Mouse (Mus musculus) brown adipose tissue, adult 24 weeks (tissue): ENCODE measurements around the gene Gga2. TPM values are rescaled to one million over a fixed set of nuclear protein-coding genes. Genes with fewer than 3 reads are reported as not detected.
A peak's percentile ranks its signal among the peaks of the same experiment; 100 is the strongest.

Experiments used
- H3K27ac ChIP-seq: fragments of 200-500 bp; replicated peaks from 2 replicates; pipeline ENCODE4 v1.5.1; 2012; ENCODE audit warnings: low read depth, mild to moderate bottlenecking, low read length
- H3K4me1 ChIP-seq: fragments of 200-500 bp; 2 replicates; pipeline ENCODE4 v1.6.1; 2012; ENCODE audit warnings: low read length, mixed read lengths; ENCODE audit not compliant: control insufficient read depth, insufficient read depth, insufficient read length
- H3K4me3 ChIP-seq: fragments of 200-500 bp; 2 replicates; pipeline ENCODE4 v1.5.1; 2012; ENCODE audit warnings: low read depth, mild to moderate bottlenecking, low read length, moderate library complexity; ENCODE audit not compliant: insufficient read depth
- polyA plus RNA-seq: library from polyadenylated mRNA; stranded (reverse); fragments of >200 nt; gene quantifications from 2 replicates; pipeline ENCODE4 v1.2.4, GENCODE M21; 2012; ENCODE audit not compliant: missing spikeins, insufficient read depth, insufficient read length

Gene Gga2
- polyA plus RNA-seq, 1 experiment, result 29.1 TPM

- Histone ChIP-seq H3K4me1 (peaks cover 8% of the 10 kb centered on the region; the same call in 1 of the 2 replicates), H3K4me3 (no peak overlapping the region), H3K27ac (no peak overlapping the region)
Measured at GRCm38 (mm10) chr7:122022131-122022530, 1.1 kb upstream of the Gga2 start.

- Histone ChIP-seq H3K4me1 (peaks cover 8% of the 10 kb centered on the region; the same call in 1 of the 2 replicates), H3K4me3 (peak overlapping the region; percentile 88), H3K27ac (no peak overlapping the region)
Measured at GRCm38 (mm10) chr7:122020273-122020666, 752 bp downstream of the Gga2 start.

- Histone ChIP-seq H3K27ac (no peak overlapping the region), H3K4me3 (no peak overlapping the region)
Measured at GRCm38 (mm10) chr7:122018978-122019377, 2.0 kb downstream of the Gga2 start.

GRCm38 (mm10) chr7:122018247-122018646 is 2.8 kb downstream of the Gga2 start:
- H3K4me1 ChIP-seq, result peaks cover 11% of the 10 kb centered on the region
- no peak overlapping the region for H3K27ac ChIP-seq
- H3K4me3 ChIP-seq, result no peak overlapping the region

More at GRCm38 (mm10) chr7:122018978-122019377, 2.0 kb downstream of the Gga2 start:
- peaks cover 11% of the 10 kb centered on the region for H3K4me1 ChIP-seq

- peak overlapping the region; percentile 95 for H3K27ac ChIP-seq
- H3K4me1 ChIP-seq, result peaks cover 15% of the 10 kb centered on the region
Measured at GRCm38 (mm10) chr7:122015734-122016133, 5.3 kb downstream of the Gga2 start.

GRCm38 (mm10) chr7:122015105-122015504 is 5.9 kb downstream of the Gga2 start:
- Histone ChIP-seq H3K27ac (peak overlapping the region; percentile 95), H3K4me1 (peaks cover 14% of the 10 kb centered on the region), H3K4me3 (peak overlapping the region; percentile 44)

More at GRCm38 (mm10) chr7:122015734-122016133, 5.3 kb downstream of the Gga2 start:
- peak overlapping the region; percentile 44; the same call in 1 of the 2 replicates for H3K4me3 ChIP-seq

GRCm38 (mm10) chr7:122012949-122013348 is 8.1 kb downstream of the Gga2 start:
- Histone ChIP-seq H3K4me3 (no peak overlapping the region), H3K4me1 (peaks cover 7% of the 10 kb centered on the region), H3K27ac (no peak overlapping the region)

GRCm38 (mm10) chr7:122012370-122012769 is 8.7 kb downstream of the Gga2 start:
- Histone ChIP-seq H3K27ac (no peak overlapping the region), H3K4me1 (peaks cover 7% of the 10 kb centered on the region), H3K4me3 (no peak overlapping the region)

- H3K4me3 ChIP-seq, result no peak overlapping the region
- no peak overlapping the region for H3K27ac ChIP-seq
- no peaks in the 10 kb centered on the region for H3K4me1 ChIP-seq
Measured at GRCm38 (mm10) chr7:122000396-122000795, 20.6 kb downstream of the Gga2 start.

- H3K27ac ChIP-seq, result no peak overlapping the region
- H3K4me3 ChIP-seq, result no peak overlapping the region
- no peaks in the 10 kb centered on the region for H3K4me1 ChIP-seq
Measured at GRCm38 (mm10) chr7:121995961-121996360, 25.1 kb downstream of the Gga2 start.

- Histone ChIP-seq H3K4me3 (peak within 1 kb of the TSS; percentile 95), H3K4me1 (peaks cover 3% of the 10 kb centered on the region; the same call in 1 of the 2 replicates), H3K27ac (no peak within 1 kb of the TSS)
Measured at GRCm38 (mm10) chr7:121981307-121981871, 39.6 kb downstream of the Gga2 start, which contains the start of gene Cog7. Gene Cog7 (minus strand): TSS chr7:121981711.

- Histone ChIP-seq H3K4me3 (no peak overlapping the region), H3K27ac (no peak overlapping the region)
Measured at GRCm38 (mm10) chr7:121975031-121975430, 46.0 kb downstream of the Gga2 start.

GRCm38 (mm10) chr7:121971698-121972097 is 49.3 kb downstream of the Gga2 start:
- Histone ChIP-seq H3K4me1 (no peaks in the 10 kb centered on the region), H3K27ac (no peak overlapping the region), H3K4me3 (no peak overlapping the region)

More at GRCm38 (mm10) chr7:121975031-121975430, 46.0 kb downstream of the Gga2 start:
- no peaks in the 10 kb centered on the region for H3K4me1 ChIP-seq

- Histone ChIP-seq H3K4me3 (no peak overlapping the region), H3K4me1 (no peaks in the 10 kb centered on the region), H3K27ac (no peak overlapping the region)
Measured at GRCm38 (mm10) chr7:121970250-121970649, 50.8 kb downstream of the Gga2 start.

GRCm38 (mm10) chr7:121968816-121969215 is 52.2 kb downstream of the Gga2 start:
- Histone ChIP-seq H3K4me3 (no peak overlapping the region), H3K4me1 (no peaks in the 10 kb centered on the region), H3K27ac (no peak overlapping the region)

GRCm38 (mm10) chr7:121968242-121968641 is 52.8 kb downstream of the Gga2 start:
- Histone ChIP-seq H3K27ac (no peak overlapping the region), H3K4me3 (no peak overlapping the region), H3K4me1 (no peaks in the 10 kb centered on the region)
